Mouse (Mus musculus) lung, postnatal 4 days (tissue): ENCODE data around the gene Cd8b1.

Experiments
- DNase-seq, 2 experiments: peaks; one replicate each; pipeline ENCODE4 v3.0.0; 2021

Cd8b1 gene

DNA sequence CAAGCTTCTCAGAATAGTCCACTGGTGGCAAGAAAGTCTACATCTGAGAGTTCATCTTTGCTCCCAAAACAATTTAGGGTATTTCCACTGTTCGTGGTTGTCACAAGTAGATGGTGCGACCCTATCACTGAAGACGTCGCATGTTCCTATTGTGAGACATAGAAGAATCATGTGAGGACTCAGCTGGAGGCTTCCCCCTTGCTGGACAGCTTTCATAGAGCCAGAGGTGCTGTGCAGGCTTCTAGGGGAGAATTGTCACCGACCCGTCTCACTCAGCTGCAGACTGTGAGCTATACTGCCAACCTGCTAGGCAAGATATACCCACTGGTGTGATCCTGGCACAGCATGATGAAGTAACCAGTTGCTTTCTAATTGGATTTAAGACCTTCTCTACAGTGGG lies 29.6 kb downstream of the Cd8b1 start:
- no peak for DNase-seq

DNA sequence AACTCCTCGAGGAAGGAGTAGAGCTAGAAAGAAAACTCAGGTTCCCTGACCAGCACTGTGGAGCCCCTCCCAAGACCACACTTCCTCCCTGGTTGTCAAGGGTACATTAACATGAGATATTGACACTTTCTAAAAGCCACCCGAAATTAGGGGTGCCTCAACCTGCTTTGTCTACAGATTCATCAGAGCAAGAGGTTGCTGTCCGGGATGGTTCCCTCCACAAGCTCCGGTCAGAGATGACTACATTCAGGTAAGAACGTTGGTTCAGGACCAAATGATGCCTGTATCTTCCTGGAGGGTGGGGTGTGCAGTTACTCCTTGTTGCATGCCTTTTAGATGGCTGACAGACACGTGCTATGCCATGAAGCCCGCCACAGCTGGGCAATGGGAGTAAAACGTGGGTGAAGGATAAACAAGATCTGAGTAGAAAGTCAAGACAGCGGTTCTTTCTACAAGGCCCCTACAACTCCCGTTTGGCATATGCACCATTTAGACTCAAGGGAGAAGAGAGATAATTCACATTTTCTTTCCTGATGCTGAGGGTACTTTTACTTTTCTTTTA lies 30.4 kb downstream of the Cd8b1 start:
- DNase-seq, result no peak

DNA sequence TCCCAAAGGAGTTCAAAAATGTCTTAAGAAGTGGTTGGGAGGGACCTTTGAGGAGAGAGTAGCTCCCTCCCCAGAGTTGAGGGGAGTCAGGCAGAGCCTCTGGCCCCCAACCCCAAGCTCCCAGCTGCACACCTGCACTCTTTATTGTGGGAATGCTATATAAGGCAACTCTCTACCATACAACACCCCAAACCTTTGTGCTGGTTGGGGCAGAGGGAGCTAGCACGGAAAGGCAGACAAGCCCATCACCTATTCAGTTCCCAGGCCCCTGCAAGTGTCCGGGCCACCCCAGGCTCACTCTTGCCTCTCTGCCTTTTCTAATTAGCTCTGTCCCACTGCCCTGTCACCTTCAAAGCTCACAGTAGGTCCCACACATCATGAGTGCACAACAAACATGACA lies 31.1 kb downstream of the Cd8b1 start:
- DNase-seq, result no peak

DNA sequence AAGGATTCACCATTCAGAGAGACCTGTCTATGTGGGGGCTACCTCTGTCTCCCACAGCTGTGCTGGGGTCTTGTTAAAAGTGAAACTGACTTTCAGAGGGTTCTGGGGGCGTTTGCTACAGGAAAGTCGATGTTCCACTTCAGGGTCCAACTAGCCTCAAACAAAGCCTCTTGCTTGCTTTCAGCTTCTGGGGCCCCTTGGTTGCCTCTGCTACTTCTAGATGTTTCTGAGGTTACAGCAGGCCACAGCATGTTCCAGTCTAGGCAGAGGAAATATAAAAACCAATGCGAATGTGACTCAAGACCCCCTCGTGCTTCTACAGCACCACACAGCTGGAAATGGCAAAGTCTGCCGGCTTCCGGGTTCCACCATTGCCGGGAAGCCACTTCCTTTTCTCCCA lies 34.9 kb downstream of the Cd8b1 start:
- no peak for DNase-seq

DNA sequence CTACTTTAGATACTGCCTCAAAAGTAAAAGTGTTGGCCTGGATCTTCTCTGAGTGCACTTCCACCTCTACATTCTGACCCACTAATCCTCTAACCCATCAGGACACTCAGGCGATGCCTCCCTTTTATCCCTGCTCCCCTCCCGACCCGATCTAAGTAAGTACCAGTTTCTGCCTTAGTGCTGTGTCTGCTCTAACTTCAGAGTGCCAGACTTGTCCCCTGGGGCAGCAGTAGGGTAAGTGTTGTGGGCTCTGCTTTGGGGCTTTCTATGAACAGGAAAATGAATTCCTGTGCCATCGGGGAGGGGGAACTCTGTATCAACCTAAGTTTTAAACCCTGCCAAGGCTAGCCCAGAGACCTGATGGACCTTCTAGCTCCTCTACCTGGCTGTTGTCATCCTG lies 37.6 kb downstream of the Cd8b1 start:
- DNase-seq, result no peak

DNA sequence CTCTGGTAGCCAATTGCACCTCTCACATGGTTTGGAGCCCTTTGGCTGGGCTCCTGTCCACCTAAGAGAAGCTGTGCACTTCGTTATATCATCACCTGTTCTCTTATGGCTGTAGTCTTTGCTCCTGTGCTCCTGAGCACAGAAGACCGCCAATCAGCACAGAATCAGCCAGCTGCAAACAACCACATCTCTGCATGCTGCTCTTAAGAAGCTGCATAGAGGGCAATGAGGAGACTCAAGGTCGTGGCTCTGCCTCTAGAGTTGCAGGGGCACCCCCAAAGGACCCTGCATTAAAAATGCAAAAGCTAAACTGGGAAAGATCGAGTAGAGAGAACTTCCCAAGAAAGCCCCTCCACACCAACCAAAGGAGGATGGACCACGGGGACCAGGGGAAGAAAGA lies 38.2 kb downstream of the Cd8b1 start:
- DNase-seq, result no peak

DNA sequence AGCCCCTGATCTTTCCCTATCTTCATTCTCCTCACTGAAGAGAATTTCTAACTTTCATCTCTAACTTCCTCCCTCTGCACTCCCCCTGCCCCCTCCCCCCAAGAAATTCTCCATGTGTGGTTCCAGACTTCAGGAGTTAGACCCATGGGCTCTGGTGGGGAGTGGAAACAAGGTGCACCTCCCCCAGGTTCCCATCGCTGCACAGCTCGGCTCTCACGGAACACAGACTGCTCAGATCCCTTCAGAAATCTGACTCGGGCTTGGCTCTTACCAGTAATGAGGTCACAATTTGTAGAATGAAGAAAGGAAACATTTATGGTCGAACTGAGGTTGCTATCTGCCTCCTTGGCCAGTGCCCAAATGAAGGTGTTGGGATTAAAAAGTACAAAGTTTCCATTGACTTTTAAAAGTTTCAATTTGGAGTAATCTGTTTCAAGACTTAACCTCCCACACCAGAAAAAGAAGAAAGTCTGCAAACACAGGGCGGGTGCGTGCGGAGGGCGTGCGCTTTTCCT lies 38.6 kb downstream of the Cd8b1 start:
- no peak for DNase-seq

DNA sequence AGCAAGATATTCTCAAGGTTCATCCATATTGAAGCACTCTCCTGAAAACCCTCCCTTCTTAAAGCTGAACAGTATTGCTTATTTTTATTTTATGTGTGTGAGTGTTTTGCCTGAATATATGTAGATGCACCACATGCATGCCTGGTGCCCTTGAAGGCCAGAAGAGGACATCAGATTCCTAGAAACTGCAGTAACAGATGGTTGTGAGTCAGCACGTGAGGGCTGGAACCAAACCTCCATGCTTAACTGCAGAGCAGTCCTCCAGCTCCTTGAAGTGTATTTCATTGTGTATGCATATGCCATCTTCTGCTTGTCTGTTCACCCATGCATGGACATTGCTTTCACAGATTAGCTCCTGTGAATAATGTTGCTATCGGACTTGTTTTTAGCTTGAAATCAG lies 41.4 kb downstream of the Cd8b1 start:
- no peak for DNase-seq

DNA sequence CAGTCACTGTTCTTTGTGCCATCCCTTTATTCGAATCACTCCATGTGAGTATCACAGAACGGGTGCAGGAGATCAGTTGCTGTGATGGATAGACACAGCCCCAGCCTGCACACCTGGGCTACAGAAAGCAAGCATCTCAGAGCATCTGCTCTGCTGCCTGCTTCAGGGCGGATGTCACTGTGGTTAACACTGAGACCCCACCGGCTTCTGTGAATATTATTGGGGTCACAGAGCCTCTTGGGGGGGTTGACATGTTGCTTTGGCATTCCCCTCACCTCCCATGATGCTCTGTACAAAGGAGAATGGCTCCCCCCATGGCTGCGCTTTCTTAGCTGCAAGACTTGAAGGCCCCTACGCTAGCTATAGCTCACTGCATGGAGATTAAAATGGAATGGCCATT lies 46.8 kb downstream of the Cd8b1 start:
- DNase-seq, result no peak

DNA sequence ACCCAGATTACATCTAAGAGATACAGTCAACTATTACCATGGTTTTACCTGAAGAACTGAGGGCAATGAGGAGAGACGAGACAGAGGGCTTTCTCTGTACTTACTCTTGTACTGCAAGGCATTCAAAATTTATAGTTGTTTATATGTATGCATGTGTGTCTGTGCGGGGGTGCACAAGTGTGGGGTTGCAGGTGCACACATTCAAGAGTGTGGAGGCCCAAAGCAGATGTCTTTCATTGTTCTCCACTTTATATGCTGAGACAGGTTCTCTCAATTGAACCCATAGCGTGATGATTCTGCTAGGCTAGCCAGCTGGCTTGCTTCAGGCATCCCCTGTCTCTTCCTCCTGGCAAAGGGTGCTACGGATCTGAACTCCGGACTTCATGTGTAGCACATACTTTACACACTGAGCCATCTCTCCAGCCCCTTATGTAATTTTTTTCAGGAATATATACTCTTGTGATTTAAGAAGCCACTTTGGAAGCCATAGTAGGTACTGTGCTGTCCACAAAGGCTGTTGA lies 48.6 kb downstream of the Cd8b1 start:
- DNase-seq, result no peak

DNA sequence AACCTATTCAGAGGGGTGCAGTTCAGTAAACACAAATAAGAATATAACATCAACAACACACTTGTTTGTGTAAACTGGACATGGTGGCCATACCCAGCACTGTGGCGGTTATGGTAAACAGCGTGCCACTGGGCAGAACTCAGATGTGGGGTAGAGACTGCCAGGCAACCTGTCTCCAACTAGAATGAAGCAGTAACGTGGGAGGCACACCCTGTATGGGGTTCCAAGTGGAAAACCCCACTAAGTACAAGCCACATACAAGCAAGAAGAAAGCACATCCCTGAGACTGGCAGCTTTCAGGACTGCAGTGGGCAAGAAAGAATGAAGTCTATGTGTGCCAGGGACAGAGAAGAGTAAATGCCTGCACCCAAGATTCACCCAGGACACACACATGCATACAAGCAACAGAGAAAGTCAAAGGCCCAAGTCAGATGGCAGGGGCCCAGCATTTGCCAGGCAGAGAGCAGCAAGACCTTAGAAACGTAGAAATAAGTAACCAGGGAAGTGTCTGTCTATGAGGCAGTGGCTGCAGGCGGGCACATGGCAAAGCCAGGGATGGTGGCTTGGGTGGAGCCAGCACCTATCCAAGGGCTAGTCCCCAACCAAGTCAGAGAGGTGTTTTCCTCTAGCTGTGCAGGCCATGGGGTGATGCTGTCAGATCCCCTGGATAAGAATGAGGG lies 49.6 kb downstream of the Cd8b1 start:
- no peak for DNase-seq

DNA sequence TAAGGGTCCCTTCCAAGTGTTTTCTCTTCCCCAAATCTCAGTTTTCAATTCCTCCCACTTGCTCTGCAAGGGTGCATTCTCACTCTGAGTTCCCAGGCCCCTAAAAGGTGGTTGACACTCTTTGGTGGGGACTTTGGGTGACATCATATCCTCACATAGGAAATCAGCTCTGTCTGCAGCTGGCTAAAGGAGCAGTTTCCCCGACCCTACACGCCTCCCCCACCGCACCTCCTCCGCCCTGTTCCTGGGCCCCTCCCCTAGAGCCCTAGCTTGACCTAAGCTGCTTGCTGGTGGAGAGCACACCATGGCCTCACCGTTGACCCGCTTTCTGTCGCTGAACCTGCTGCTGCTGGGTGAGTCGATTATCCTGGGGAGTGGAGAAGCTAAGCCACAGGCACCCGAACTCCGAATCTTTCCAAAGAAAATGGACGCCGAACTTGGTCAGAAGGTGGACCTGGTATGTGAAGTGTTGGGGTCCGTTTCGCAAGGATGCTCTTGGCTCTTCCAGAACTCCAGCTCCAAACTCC lies 50.7 kb downstream of the Cd8b1 start, which contains the start of gene Cd8a:
TSS of gene Cd8a (plus strand) at position 179 of the 527 bp plus-strand sequence.
- DNase-seq, result no peak

DNA sequence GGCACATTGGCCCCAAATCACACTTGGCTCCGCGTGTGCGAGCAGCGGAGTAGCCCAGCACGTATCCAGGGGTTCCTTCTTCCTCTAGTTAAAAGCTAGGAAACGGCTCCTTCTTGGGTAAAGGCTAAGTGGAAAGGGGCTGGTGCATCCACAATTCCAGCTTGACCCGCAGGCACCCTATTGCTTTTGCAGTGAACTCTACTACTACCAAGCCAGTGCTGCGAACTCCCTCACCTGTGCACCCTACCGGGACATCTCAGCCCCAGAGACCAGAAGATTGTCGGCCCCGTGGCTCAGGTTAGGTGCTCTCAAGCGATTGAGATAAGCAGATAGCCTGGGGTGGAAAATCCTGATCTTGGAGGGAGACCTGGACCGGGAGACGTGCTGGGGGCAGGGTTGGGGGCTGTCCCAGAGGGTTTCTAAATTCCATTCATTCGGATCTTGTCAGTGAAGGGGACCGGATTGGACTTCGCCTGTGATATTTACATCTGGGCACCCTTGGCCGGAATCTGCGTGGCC lies 51.8 kb downstream of the Cd8b1 start:
- no peak for DNase-seq

DNA sequence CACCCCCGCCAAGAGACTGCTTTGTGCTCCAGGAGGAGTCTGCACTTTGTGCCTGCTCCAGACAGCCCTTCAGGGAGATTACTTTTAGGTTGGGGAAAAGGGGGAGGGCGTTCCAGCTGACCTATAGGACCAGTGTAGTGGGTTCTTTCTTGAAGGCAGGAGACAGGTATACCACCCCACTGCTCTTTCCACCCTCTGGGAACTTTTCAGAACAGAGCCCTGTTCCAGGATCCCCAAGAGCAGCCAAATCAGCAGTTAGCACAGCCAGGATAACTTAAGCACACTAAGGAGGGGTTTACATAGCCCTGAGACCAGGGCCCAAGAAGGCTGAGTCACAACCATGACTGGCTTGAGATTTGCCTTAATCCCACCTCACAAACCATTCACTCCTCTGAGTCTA lies 52.3 kb downstream of the Cd8b1 start:
- no peak for DNase-seq

DNA sequence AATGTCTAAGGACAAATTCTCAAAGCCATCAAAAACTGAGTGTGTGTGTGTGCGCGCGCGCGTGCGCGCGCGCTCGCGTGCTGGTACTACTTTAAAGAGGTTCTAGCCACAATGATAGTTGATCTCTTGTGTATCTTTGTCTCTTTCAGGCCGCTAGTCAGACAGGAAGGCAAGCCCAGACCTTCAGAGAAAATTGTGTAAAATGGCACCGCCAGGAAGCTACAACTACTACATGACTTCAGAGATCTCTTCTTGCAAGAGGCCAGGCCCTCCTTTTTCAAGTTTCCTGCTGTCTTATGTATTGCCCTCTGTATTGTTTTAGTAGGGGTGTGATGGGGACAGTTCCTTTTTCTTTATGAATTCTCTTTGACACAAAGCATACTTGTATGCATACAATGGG lies 54.1 kb downstream of the Cd8b1 start:
- no peak for DNase-seq

DNA sequence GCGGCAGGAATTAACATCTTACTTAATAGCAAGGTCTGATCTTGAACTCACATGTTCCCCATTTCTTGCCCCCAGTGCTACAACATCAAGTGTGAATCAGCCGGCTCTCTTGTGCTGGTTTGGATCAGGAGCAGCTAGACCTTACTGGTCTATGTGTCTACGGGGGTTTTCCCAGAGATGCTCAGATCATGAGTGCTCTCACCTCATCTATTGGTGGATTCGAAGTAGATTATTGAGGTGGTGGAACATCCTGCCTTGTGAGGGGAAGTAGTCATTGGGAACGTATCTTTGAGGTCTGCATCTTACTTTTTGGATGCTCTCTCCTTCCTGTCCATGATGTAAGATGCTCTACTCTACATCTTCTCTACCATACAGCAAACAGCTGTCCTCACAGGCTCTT lies 59.1 kb downstream of the Cd8b1 start:
- no peak for DNase-seq
